Mouse (Mus musculus): ENCODE results near the gene Kdm5c.
A peak's percentile ranks its signal among the peaks of the same experiment; 100 is the strongest.
"Not testable (repeated sequence)": the region's sequence is repeated elsewhere in the genome, so short reads cannot be mapped to it uniquely, and the experiment has no call there.

The Kdm5c gene

GRCm38 (mm10) chrX:152232781-152233763 is at the start of gene Kdm5c:
TSS of gene Kdm5c (plus strand) at chrX:152233020.
- peak; percentile 89 for DNase-seq (ENCODE audit: extremely low spot score)

DNA sequence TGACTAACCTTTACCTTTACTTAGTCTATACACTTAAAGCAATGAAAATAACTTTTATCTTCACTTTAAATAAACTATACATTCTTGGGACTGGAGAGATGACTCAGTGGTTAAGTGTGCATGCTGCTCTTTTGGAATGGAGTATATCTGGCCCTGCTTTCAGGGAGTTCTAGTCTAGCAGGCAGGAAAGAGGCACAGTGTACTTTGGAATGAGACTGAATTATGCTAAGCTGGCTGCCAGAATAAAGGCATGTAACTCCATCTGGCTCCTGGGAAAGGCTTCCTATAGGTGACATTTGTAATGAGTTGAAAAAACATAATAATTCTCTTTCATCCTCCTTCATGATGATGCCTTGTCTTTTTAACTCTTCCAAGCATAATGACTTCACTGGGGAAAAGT is 45.7 kb upstream of the Kdm5c start:
- no peak for DNase-seq (ENCODE audit: extremely low spot score)

DNA sequence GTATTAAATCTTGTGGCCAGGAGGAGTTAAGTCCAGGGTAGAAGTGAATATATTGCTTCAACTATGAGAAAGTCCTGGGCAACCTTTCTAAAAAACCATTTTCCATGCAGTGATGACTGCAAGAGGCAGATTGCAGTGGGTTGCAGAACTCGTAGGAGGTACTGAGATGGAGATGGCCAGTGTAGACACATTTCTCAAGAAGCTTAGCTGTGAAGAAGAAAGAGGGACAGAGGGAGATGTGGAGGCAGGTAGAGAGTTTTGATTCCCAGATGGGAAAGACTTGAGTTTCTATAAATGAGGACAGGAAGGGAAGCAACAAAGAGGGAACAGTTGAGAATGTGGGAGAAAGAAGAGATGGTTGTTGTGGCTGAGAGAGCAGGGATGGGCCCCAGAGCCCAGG is 41.6 kb upstream of the Kdm5c start:
- DNase-seq (ENCODE audit: extremely low spot score), result no peak

- peak; percentile 26 for DNase-seq (ENCODE audit: extremely low spot score)
Measured at GRCm38 (mm10) chrX:152197814-152198648, 34.8 kb upstream of the Kdm5c start.

DNA sequence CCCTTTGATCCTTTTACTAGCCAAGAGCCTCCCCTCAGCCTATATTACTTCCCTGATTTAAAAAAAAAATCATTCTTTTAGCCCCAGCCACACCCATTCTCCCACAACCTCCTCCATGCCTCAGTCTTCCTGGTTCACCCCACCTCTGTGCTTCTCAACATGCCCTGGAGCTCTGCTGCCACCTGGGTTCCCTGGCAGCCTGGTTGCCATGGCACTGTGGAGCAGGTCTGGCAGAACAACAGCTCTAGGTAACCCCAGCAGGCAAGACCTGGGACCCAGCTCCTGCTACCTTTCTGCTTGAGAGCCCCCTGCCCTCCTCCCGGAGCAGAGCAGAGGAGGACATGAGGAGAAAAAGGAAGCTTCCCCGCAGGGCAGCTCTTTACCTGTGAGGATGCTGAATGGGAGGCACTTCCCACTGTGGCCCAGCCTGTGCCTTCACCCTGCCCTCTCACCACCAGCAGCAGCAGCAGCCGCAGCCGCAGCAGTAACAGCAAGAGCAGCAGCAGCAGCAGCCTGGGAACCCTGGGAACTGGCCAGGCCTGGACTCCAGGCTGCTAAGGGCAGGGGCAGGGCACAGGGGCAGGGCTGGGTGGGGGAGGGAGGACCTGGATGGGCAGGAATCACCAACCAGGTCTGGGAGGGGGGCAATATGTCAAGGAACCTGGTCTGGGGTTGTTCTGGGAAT is 30.9 kb upstream of the Kdm5c start:
- no peak for DNase-seq (ENCODE audit: extremely low spot score)

DNA sequence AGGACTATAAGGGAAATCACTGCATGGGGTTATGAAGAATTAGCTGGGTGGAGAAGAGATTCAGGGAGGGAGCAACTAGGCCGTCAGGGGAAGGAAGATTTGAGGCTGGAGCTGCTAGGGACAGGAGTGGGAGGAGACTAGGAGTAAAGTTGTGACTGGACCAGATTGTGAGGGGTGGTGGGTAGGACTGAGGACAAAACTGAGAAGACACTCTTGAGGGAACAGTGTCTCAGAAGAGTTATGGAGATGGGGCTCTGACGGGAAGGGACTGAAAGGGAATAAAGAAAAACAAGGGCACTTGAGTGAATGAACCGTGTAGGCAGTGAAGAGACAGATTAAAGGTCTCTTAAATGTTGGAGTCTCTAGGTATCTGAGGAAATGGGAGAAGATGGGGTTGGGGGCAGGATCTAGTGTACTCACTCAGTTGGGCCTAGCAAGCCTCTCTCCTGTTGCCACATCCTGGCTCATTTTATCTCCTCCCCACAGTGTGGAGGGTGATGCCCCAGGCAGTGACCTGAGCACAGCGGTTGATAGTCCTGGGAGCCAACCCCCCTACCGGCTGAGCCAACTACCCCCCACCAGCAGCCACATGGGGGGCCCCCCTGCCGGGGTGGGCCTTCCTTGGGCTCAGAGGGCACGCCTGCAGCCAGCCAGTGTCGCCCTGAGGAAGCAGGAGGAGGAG is 30.3 kb upstream of the Kdm5c start:
- no peak for DNase-seq (ENCODE audit: extremely low spot score)

GRCm38 (mm10) chrX:152203247-152203646 is 29.6 kb upstream of the Kdm5c start:
- no peak for DNase-seq (ENCODE audit: extremely low spot score)

DNA sequence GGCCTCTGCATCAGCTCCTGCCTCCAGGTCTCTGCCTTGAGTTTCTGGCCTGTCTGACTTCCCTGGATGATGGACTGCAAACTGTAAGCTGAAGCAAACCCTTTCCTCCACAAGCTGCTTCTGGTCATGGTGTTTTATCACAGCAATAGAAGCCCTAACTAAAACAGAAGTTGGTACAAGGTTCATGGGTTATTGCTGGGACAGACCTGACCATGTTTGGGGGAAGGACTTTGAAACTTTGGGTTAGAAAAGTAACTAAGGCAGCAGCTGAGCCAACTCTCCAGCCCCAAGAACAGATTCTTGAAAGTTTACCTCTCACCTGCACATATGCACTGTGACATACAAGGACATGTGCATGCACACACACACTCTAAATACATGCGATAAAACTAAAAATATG is 27.3 kb upstream of the Kdm5c start:
- DNase-seq (ENCODE audit: extremely low spot score), result no peak

- no peak for DNase-seq (ENCODE audit: extremely low spot score)
Measured at GRCm38 (mm10) chrX:152214703-152215102, 18.1 kb upstream of the Kdm5c start.

DNA sequence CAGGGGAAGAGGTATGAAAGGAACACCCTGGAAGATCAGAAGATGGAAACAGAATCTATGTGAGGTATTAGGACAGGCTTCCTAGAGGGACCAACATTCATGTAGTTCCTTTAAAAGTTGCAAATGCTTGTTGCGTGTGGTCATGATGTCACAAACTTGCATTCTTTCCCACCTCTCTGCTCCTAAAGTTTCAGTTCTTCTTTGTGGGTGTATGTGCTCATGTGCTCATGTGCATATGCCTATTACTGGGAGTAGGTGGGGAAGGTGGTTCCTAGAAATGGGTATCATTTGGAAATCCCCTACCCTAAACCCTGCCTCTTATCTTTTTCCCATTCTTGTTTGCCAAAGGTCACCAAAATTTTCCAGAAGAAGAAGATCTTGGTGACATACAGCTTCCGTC is 14.3 kb upstream of the Kdm5c start:
- DNase-seq (ENCODE audit: extremely low spot score), result no peak

DNA sequence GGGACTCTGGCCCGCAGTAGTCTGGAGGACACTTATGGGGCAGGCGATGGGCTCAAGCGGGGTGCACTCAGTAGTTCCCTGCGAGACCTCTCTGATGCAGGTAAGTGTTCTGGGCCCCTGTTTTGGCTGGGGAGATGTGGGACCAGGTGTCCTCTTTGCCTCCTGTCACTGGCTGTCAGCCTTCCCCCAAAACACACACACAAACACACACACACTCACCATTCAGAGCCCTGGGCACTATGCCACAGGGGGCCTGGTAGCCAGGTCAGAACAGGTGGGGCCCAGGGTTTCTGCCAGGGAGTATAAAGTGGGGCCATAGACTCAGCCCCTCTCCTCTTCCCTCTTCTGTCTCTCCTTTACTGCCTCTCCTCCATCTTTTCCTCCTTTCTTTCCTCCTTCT is 11.1 kb upstream of the Kdm5c start:
- no peak for DNase-seq (ENCODE audit: extremely low spot score)

DNA sequence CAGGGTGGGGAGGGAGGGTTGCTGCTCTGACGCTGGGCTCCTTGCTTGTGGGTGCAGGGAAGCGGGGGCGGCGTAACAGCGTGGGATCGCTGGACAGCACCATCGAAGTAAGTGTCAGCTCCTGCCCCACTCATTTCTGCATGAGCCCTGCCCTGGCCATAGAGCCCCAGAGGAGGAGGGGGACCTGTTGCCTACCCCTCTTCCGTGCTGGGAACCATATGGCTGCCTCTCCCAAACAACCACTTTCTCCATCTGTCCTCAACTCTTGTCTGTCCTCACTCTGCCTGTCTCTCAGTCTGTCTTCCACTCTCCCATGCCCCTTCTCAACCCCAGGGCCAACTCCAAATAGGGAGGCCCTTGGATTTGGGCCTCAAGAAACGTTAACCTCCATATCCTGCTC is 10.6 kb upstream of the Kdm5c start:
- DNase-seq (ENCODE audit: extremely low spot score), result no peak

DNA sequence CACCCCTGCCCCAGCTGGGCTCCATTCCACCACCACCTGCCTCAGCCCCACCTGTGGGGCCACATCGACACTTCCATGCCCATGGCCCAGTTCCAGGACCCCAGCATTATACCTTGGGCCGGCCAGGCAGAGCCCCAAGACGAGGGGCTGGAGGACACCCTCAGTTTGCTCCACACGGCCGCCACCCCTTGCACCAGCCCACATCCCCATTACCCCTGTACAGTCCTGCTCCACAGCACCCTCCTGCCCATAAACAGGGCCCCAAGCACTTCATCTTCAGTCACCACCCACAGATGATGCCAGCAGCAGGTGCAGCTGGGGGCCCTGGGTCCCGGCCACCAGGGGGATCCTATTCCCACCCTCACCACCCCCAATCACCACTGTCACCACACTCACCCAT is 9.5 kb upstream of the Kdm5c start:
- DNase-seq (ENCODE audit: extremely low spot score), result no peak

DNA sequence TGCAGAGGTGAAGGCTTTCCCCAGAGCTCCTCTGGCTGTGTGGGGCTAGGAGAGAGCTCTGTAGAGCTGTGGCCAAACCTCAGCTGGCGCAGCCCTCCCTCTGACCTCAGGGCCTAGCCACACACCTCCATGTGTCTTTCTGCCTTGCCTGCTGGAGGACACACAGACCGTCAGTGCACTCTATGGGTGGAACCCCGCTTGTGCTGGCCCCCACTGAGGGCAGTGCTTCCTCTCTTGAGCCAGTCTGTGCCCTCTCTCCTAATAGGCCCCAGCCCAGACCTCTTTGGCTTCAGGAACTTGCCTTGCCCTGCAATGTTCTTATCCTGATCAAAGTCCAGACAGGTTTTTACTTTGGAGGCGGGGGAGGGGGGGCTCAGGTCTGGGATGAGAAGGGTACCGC is 8.5 kb upstream of the Kdm5c start:
- DNase-seq (ENCODE audit: extremely low spot score), result no peak

GRCm38 (mm10) chrX:152234125-152234524 is 1.3 kb downstream of the Kdm5c start:
- DNase-seq (ENCODE audit: extremely low spot score), result no peak

GRCm38 (mm10) chrX:152235758-152236157 is 2.9 kb downstream of the Kdm5c start:
- DNase-seq (ENCODE audit: extremely low spot score), result no peak

DNA sequence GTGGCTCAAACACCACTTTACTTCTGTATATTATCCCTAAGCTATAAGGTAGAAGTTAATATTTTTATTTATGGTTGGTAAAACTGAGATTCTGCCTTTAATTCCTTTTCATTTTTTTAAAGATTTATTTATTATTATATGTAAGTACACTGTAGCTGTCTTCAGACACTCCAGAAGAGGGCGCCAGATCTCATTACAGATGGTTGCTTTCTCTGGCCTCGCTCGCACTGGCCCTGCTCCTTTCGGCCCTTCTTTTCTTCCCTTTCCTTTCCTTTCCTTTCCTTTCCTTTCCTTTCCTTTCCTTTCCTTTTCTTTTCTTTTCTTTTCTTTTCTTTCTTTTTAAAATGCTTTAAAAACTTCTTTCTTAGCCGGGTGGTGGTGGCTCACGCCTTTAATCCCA is 10.3 kb downstream of the Kdm5c start:
- DNase-seq (ENCODE audit: extremely low spot score), result not testable (repeated sequence)

DNA sequence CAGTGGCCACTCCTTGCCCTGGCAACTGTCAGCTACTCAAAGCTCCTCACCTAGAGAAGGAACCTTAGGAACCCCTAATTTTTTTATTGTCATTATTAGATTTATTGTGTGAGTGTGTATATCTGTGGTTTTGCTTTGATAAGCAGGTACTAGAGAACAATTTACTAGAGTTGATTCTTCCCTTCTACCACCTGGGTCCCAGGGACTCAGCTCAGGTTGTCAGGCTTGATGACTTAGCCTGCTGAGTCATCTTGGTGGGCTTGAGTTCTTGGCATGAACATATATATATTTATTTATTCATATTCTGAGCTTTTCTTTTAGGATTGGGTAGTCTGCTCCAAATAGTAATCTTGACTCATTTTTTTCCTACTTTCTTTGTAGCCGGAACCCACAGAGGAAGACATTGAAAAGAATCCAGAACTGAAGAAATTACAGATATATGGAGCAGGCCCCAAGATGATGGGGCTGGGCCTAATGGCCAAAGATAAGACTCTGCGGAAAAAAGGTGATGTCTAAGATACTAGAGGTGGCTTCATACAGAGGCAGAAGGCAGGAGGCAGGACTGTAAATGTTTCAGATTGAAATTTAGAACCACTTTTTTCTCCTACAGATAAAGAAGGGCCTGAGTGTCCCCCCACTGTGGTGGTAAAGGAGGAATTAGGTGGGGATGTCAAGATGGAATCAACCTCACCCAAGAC is 11.8 kb downstream of the Kdm5c start:
- no peak for DNase-seq (ENCODE audit: extremely low spot score)

DNA sequence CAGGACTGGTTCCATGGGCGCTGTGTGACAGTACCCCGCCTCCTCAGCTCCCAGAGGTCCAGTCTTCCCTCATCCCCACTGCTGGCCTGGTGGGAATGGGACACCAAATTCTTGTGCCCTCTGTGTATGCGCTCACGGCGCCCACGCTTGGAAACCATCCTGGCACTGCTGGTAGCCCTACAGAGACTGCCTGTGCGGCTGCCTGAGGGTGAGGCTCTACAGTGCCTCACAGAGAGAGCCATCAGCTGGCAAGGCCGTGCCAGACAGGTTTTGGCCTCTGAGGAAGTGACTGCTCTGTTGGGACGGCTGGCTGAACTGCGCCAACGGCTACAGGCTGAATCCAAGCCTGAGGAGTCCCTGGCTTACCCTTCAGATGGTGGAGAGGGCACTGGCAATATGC is 38.4 kb downstream of the Kdm5c start:
- DNase-seq (ENCODE audit: extremely low spot score), result no peak

- no peak for DNase-seq (ENCODE audit: extremely low spot score)
Measured at GRCm38 (mm10) chrX:152279384-152279783, 46.6 kb downstream of the Kdm5c start.

DNA sequence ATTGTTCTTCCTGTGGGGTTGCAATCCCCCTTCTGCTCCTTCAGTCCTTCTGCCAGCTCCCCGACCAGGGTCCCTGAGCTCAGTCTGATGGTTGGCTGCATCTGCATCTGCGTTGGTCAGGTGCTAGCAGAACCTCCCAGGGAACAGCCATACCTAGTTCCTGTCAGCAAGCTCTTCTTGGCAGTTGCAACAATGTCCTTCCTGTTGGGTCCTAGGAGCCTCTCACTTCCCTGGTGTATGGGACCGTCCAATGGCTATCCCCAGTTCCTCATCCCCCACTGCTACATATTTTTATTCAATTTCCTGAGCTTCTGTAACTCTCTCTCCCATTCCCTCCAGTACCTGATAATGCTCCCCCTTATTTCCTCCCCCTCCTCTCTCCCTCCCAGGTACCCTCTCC is 51.9 kb downstream of the Kdm5c start:
- no peak for DNase-seq (ENCODE audit: extremely low spot score)

Data from embryo, embryonic 9.5 days (tissue).